In genomic region chr13:34087052-34087812, GRCm38 (mm10) we compare ENCODE assay signal across 9 mouse cellular contexts. TPM values are rescaled to one million over a fixed set of nuclear protein-coding genes. Genes with fewer than 3 reads are reported as not detected.
A peak's percentile ranks its signal among the peaks of the same experiment; 100 is the strongest.
DNase-seq lines count a peak whose midpoint lies in the region; ATAC-seq and TF ChIP-seq lines count a peak whose summit lies in the region.
"Had no signal": no experiment of that assay in that cellular context is flagged by ENCODE, and none has a peak within 500 bp of the region (broad histone marks: within the 10 kb centered on the region; RNA-seq: fewer than 3 reads in every experiment).

No protein-coding gene starts in this region.

- H3K4me3 ChIP-seq in lung, postnatal 0 days (ENCODE audit: low read depth, low read length): no peak overlapping the region
- no peak overlapping the region for H3K4me3 ChIP-seq in hindbrain, embryonic 16.5 days (ENCODE audit: low read length)
- H3K4me3 ChIP-seq in stomach, postnatal 0 days (ENCODE audit: low read depth, low read length): no peak overlapping the region

- no peak for TF ChIP-seq CTCF in lung, postnatal 0 days (IDR thresholded peaks at IDR 0.05)
- no peak for TF ChIP-seq CTCF in stomach, postnatal 0 days (IDR thresholded peaks at IDR 0.05; ENCODE audit: low read depth)

- no peak overlapping the region for H3K9ac ChIP-seq in lung, postnatal 0 days (replicated peaks; ENCODE audit: low read depth)
- H3K9ac ChIP-seq in hindbrain, embryonic 16.5 days (ENCODE audit: low read depth, low read length): no peak overlapping the region
- H3K9ac ChIP-seq in stomach, postnatal 0 days (ENCODE audit: low read length): no peak overlapping the region

- 48% methylated on average over 7 of the region's 7 CpGs for WGBS in lung, postnatal 0 days
- 30% methylated on average over 7 of the region's 7 CpGs for WGBS in hindbrain, embryonic 16.5 days
- 45% methylated on average over 7 of the region's 7 CpGs for WGBS in stomach, postnatal 0 days

- peak; percentile 51 for TF ChIP-seq EP300 in lung, postnatal 0 days (IDR thresholded peaks at IDR 0.05)
- TF ChIP-seq EP300 in stomach, postnatal 0 days (optimal IDR thresholded peaks at IDR 0.05): no peak

- peak; percentile 68 for ATAC-seq in lung, postnatal 0 days
- ATAC-seq in hindbrain, embryonic 16.5 days: peak; percentile 25
- ATAC-seq in stomach, postnatal 0 days (ENCODE audit: low FRiP score, low TSS enrichment): peak; percentile 65; the same call in 1 of the 2 replicates

- no peak overlapping the region for H3K4me2 ChIP-seq in lung, postnatal 0 days (replicated peaks; ENCODE audit: low read depth, low read length)
- peak overlapping the region; percentile 22 for H3K4me2 ChIP-seq in hindbrain, embryonic 16.5 days (ENCODE audit: low read length)
- H3K4me2 ChIP-seq in stomach, postnatal 0 days (replicated peaks; ENCODE audit: low read depth): no peak overlapping the region

- H3K4me1 ChIP-seq in lung, postnatal 0 days (ENCODE audit: insufficient read depth, low read depth, low read length): peaks cover 3% of the 10 kb centered on the region; the same call in 1 of the 2 replicates
- H3K4me1 ChIP-seq in hindbrain, embryonic 16.5 days (ENCODE audit: control insufficient read depth, insufficient read depth, low read depth, low read length): peaks cover 27% of the 10 kb centered on the region
- peaks cover 8% of the 10 kb centered on the region; the same call in 1 of the 2 replicates for H3K4me1 ChIP-seq in stomach, postnatal 0 days (replicated peaks; ENCODE audit: control insufficient read depth, insufficient read depth)

- no peak overlapping the region for H3K27ac ChIP-seq in lung, postnatal 0 days (ENCODE audit: low read length)
- peak overlapping the region; percentile 88 for H3K27ac ChIP-seq in hindbrain, embryonic 16.5 days (ENCODE audit: low read depth, low read length)
- no peak overlapping the region for H3K27ac ChIP-seq in stomach, postnatal 0 days (replicated peaks)

- no peaks in the 10 kb centered on the region for H3K36me3 ChIP-seq in lung, postnatal 0 days (ENCODE audit: insufficient read depth, low read length)
- H3K36me3 ChIP-seq in hindbrain, embryonic 16.5 days (ENCODE audit: control insufficient read depth, insufficient read depth, low read length): no peaks in the 10 kb centered on the region
- no peaks in the 10 kb centered on the region for H3K36me3 ChIP-seq in stomach, postnatal 0 days (ENCODE audit: control insufficient read depth, insufficient read depth, low read length)

- no peaks in the 10 kb centered on the region for H3K9me3 ChIP-seq in lung, postnatal 0 days (ENCODE audit: low read length)
- no peaks in the 10 kb centered on the region for H3K9me3 ChIP-seq in hindbrain, embryonic 16.5 days (ENCODE audit: control insufficient read depth, low read length)
- H3K9me3 ChIP-seq in stomach, postnatal 0 days (ENCODE audit: control insufficient read depth, low read length): no peaks in the 10 kb centered on the region

- peak; percentile 44 to 59 for DNase-seq in cerebellum, postnatal 14 days
- DNase-seq in cerebellum, adult 11-12 months: no peak
- DNase-seq in lung, postnatal 0 days (ENCODE audit: low spot score): peak; percentile 48
- no peak for DNase-seq in lung, postnatal 4 days
- DNase-seq in stomach, postnatal 0 days (ENCODE audit: low spot score): no peak
- no peak for DNase-seq in embryo, embryonic 10 days (ENCODE audit: low spot score)
- no peak for DNase-seq in urinary bladder, postnatal 36 days (ENCODE audit: low spot score in 2 of 2)
- DNase-seq: B cell, adult 2 months had no signal

- H3K27me3 ChIP-seq in lung, postnatal 0 days (replicated peaks; ENCODE audit: insufficient read depth, low read length): no peaks in the 10 kb centered on the region
- H3K27me3 ChIP-seq in hindbrain, embryonic 16.5 days (replicated peaks; ENCODE audit: control insufficient read depth, insufficient read depth, low read length): no peaks in the 10 kb centered on the region
- H3K27me3 ChIP-seq in stomach, postnatal 0 days (ENCODE audit: control insufficient read depth, insufficient read depth, low read length): no peaks in the 10 kb centered on the region

RNA-seq across cellular contexts. Expression of gene Tubb2a, which starts 9.4 kb away (rescaled TPM):
- polyA plus RNA-seq in lung, postnatal 0 days (2015; fragmentation: Nextera tagmentation; extraction: Ambion mirVana): 152 and 167 TPM in 2 replicates
- 3,415 and 3,905 TPM in 2 replicates for polyA plus RNA-seq in hindbrain, embryonic 16.5 days (2015; fragmentation: Nextera tagmentation; extraction: Ambion mirVana)
- polyA plus RNA-seq in stomach, postnatal 0 days (2015; fragmentation: Nextera tagmentation; extraction: Ambion mirVana): 187 and 196 TPM in 2 replicates

RNA-seq across cellular contexts. Expression of gene Tubb2b, which starts 43.0 kb away (rescaled TPM):
- polyA plus RNA-seq in lung, postnatal 0 days (2015; fragmentation: Nextera tagmentation; extraction: Ambion mirVana): 6.0 and 7.5 TPM in 2 replicates
- 1,169 and 1,199 TPM in 2 replicates for polyA plus RNA-seq in hindbrain, embryonic 16.5 days (2015; fragmentation: Nextera tagmentation; extraction: Ambion mirVana)
- 13.4 and 14.6 TPM in 2 replicates for polyA plus RNA-seq in stomach, postnatal 0 days (2015; fragmentation: Nextera tagmentation; extraction: Ambion mirVana)

RNA-seq across cellular contexts. Expression of gene Bphl, which starts 49.8 kb away (rescaled TPM):
- 55.3 and 70.4 TPM in 2 replicates for polyA plus RNA-seq in lung, postnatal 0 days (2015; fragmentation: Nextera tagmentation; extraction: Ambion mirVana)
- polyA plus RNA-seq in hindbrain, embryonic 16.5 days (2015; fragmentation: Nextera tagmentation; extraction: Ambion mirVana): 42.9 and 45.9 TPM in 2 replicates
- 36.9 and 37.2 TPM in 2 replicates for polyA plus RNA-seq in stomach, postnatal 0 days (2015; fragmentation: Nextera tagmentation; extraction: Ambion mirVana)

Comparison
In these comparisons a context has a peak if more than half of its experiments do, and no peak if none do; other contexts are left out.
1. DNase-seq: peak in cerebellum, postnatal 14 days (2 of 2) and lung, postnatal 0 days (single experiment); none in cerebellum, adult 11-12 months (single experiment), lung, postnatal 4 days (0 of 2), stomach, postnatal 0 days (single experiment), embryo, embryonic 10 days (single experiment) and urinary bladder, postnatal 36 days (0 of 2).
2. RNA of gene Tubb2a, which starts 9.4 kb away (polyA plus RNA-seq): 3,415 to 3,905 TPM in hindbrain, embryonic 16.5 days; 187 to 196 TPM in stomach, postnatal 0 days and 152 to 167 TPM in lung, postnatal 0 days; every median in the first group is over 10 times any median in the second.
3. RNA of gene Tubb2b, which starts 43.0 kb away (polyA plus RNA-seq): 1,169 to 1,199 TPM in hindbrain, embryonic 16.5 days; 13.4 to 14.6 TPM in stomach, postnatal 0 days and 6.0 to 7.5 TPM in lung, postnatal 0 days; every median in the first group is over 10 times any median in the second.
4. Peak in every context shown above with its lines, with median percentiles within 50 percentile points of each other: ATAC-seq.